Mouse (Mus musculus) kidney, adult 8-10 months (tissue): ENCODE data around the gene Zdhhc24.
"Not testable (repeated sequence)": the region's sequence is repeated elsewhere in the genome, so short reads cannot be mapped to it uniquely, and the experiment has no call there.

Source experiments
- DNase-seq, 2 experiments: peaks; one replicate each; pipeline ENCODE4 v3.0.0; 2022

Zdhhc24 gene

DNA sequence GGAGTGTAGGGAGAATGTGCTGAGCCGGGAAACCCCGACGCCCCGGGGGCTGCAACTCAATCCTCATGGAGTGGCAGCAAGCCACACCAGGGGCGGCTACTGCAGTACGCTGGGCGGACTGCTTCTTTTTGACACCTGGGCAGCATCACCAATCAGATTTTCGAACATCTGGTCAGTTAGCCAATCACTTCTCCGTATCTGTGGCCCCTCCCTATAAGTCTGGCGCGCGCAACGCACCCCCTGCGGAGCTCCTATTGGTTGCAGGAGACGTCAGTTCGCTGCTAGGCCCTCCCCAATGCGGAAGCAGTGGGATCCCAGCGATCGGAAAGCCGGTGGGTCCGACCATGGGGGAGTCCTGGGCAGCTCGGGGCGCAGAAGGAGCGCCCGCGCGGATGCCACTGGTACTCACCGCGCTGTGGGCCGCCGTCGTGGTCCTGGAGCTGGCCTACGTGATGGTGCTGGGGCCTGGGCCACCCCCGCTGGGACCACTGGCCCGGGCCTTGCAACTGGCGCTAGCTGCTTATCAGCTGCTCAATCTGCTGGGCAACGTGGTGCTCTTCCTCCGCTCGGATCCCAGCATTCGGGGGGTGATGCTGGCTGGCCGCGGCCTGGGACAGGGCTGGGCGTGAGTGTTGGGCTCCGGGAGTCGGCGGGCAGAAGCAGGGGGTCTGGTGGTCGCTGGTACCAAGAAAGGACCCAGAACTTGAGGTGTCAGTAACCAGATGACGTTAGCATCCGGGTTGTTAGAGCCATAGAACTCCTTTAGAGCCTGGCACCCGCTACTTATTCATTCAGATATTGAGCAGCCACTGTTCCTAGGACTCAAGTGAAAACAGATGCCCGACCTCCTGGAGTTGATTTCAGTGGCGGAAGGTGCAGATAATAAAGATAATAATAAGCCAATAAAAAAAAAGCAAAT is at the start of gene Zdhhc24:
Gene Zdhhc24 (plus strand): TSS at position 264 of the 919 bp plus-strand sequence.
- DNase-seq: peak; percentile 95

DNA sequence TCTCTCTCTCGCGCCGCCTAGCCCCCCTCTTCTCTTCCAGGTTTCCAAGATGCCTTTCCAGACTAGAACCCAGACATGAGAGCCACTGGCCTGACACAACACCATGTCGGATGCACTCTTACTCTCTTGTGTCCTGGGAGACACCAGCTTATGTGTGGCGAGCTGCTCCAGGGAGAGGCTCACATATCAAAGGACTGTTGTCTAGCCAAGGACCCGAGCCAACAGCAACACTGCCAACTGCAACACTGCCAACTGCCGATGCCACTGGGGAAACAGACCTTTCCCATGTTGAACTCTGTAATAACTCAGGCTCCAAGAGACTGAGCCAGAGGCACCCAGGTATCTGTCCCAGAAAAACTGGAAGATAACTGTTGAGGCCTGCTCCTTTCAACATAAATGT is 49.3 kb upstream of the Zdhhc24 start:
- DNase-seq: peak; percentile 68 to 72

GRCm38 (mm10) chr19:4833977-4834376 is 44.5 kb upstream of the Zdhhc24 start:
- DNase-seq: no peak

- DNase-seq: peak; percentile 39 to 72
These were observed 42.4 kb upstream of the Zdhhc24 start for GRCm38 (mm10) chr19:4836096-4836495.

DNA sequence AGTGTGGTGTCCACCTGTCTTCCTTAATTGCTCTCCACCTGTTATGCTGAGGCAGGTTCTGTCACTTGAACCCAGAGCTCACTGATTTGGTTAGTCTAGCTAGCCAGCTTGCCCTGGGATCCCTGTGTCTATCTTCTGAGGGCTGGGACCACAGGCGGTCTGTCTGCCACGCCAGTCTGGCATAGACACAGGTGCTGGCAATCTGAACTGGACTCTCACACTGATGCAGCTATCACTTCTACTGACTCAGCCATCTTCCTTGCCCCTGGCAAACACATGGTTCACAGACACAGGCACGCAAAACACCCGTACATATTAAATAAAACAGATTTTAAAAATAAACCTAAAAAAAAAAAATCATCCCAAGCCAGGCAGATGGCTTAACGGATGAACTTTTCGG is 41.4 kb upstream of the Zdhhc24 start:
- no peak for DNase-seq

DNA sequence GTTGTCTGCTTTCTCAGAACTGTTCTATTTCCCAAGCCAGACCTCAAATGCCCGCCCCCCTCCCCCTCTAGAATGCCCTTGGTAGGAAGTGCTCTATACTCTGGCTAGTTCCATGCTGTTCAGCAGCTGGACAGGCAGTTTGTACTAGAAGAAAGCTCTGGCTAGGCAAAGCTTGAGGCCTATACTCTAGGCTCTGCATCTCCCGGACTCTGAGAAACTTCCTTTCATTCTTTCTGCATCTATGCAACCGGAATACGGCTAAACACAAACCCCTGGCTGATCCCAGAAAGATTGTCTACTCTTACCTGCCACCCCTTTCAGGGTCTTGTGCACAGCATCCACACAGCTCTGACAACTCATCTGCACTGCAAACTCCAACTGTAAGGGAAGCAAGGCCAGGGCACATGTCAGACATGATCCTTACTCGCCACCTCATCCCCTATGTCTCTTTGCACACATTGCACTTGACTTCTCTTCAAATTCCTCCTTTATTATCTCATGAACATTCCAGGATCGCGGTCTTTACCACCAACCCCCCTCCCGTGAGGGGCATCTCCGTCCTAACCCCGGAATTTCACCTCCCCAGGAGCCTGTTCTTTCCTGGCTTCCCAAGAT is 39.8 kb upstream of the Zdhhc24 start:
- no peak for DNase-seq

- peak; percentile 98 to 99 for DNase-seq
These were observed 39.3 kb upstream of the Zdhhc24 start, which contains the start of the genes Ccs and Ccdc87 for GRCm38 (mm10) chr19:4839149-4839548. TSS of gene Ccs (minus strand) at chr19:4839332. TSS of gene Ccdc87 (plus strand) at chr19:4839366.

DNA sequence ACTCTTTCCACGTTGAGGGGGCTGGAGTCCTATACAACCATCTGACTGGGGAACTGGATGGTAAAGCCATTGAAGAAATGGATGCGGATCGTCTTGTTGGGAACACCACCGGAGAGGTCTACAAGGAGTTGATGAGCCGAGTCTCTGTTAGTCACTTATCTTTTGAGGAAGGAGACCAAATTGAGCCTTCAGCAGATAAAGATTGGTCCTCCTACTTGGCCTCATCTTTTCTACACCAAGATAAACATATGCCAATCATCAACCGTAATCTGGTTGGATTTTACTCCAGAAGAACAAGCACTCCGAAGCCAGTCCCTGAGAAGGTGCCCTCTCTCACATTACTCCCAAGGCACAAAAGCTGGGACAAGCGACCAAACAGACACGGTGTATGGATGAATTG is 37.6 kb upstream of the Zdhhc24 start:
- no peak for DNase-seq

DNA sequence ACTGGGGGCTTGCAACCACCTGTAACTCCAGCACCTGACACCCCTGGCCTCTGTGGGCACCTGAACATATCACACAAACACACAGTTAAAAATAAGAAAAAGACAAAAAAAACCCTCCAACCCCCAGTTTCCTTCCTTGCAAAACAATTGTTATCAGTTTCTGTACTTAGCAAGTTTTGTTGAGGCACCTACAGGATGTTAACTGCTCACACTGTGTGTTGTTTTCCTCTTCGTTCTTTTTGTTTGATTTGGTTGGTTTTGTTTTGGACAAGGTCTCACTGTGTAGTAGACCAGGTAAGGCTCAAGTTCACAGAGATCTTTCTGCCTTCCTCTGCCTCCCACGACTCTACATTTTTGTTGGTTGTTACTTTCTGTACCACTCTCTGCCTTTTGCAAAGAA is 35.9 kb upstream of the Zdhhc24 start:
- DNase-seq: no peak

- no peak for DNase-seq
These were observed 32.6 kb upstream of the Zdhhc24 start for GRCm38 (mm10) chr19:4845846-4846245.

DNA sequence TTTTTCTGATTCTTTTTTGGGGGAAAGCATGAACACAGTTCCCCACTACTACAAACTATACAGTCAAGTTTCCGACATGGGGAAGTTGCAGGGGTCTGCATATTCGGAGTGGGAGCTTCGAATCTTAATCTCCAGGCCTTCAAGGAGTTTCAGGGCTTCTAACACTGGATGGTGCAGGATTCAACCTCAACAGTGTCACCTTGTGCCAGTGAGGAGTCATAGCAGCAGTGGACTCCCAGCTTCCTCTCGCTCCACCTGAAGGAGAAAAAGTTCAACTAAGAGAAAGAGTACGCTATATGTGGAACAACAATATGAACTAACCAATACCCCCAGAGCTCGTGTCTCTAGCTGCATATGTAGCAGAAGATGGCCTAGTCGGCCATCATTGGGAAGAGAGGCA is 31.0 kb upstream of the Zdhhc24 start:
- peak; percentile 54 to 63 for DNase-seq

- DNase-seq: no peak
These were observed 28.7 kb upstream of the Zdhhc24 start for GRCm38 (mm10) chr19:4849800-4850199.

DNA sequence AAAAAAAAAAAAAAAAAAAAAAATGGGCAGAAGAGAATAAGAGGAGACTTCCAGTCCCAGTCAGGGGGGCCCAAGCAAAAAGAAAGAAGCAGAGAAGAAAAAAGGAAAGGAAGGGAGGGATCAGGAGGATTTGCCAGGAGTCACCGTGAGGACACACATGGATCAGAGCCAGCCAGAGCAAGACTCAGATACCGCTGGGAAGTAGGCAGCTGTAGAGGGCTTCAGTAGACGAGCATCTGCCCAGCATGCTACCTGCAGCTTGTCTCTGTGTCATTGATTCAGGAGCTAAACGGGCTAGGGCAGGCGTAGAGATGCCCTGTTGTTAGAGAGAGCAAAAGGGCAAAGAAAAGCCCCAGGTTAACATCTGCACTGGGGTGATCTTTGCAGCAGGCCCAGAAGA is 28.2 kb upstream of the Zdhhc24 start:
- no peak for DNase-seq

DNA sequence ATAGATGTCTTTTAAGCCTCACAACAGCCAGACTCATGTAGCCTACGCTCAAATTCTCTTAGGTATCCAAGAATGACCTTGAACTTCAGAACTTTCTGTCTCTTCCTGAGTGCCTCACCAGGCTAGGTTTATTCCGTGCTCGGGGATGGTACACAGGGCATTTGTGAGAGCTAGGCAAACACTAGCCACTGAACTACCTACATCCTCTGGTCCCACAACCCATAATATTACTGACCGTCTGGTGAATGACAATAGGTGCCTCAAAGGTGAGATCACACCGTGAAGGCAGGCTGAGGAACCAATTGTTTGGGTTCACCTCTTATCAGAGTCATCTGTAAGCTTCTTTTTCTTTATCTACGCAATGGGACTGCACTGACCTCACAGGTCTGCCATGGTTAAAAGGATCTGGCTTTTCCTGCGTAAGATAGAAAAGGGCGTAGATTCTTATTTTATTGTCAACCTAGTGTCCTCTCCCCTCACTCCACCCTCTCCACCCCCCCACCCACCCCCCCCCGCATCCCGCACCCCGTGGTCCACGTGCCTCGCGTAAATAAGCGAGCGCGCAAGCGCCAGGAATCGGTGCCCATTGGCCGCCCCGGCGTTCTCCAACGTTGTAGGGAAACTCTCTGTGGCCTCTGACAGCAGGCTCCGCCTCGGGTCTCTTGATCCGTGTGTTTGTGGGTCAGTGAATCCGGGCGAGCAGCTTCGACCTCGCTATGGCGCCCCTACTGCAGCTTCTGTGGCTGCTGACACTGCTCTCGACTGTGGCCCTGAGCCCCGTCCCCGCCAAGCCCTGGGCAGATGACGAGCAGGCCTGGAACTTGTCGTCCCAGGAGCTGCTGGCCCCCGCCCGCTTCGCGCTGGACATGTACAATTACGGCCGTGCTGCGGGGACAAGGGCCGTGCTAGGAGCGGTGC is 23.7 kb upstream of the Zdhhc24 start, which contains the start of gene Ctsf:
Gene Ctsf (plus strand): TSS at position 579 of the 918 bp plus-strand sequence.
- DNase-seq: peak; percentile 94

- peak in 1 of 2 experiments; percentile 15 for DNase-seq
These were observed 23.0 kb upstream of the Zdhhc24 start for GRCm38 (mm10) chr19:4855470-4855820.

GRCm38 (mm10) chr19:4855951-4856350 is 22.5 kb upstream of the Zdhhc24 start:
- no peak for DNase-seq

DNA sequence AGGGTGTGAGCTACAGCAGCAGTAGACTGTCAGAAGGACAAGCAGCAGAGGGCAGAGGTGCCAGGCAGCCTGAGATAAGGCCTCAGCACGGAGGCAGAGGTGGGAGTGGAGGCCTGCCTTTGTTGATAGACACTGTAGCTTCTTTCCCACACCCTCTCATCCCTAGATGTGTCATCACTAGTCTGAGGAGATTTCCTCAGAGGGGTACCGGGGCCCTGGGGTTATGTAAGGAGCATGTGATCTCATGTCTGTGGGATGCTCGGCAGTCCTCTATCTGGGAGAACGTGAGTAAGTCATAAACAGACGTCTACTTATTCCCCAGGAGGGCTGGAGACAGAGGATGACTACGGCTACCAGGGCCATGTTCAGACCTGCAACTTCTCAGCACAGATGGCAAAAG is 19.4 kb upstream of the Zdhhc24 start:
- no peak for DNase-seq

GRCm38 (mm10) chr19:4863048-4863447 is 15.4 kb upstream of the Zdhhc24 start:
- no peak for DNase-seq

- peak in 1 of 2 experiments; percentile 17 for DNase-seq
These were observed 13.3 kb upstream of the Zdhhc24 start for GRCm38 (mm10) chr19:4865147-4865546.

DNA sequence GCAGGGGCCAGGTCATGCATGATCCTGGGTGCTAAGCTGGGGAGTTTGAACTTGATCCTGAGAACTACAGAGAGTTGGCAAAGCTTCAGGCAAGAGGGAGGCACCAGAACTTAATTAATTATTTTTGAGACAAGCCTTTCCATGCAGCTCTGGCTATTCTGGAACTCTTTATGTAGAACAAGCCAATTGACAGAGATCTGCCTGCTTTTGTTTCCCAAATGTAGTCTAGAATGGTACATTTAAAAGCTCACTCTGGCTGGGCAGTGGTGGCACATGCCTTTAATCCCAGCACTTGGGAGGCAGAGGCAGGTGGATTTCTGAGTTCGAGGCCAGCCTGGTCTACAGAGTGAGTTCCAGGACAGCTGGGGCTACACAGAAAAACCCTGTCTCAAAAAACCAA is 3.9 kb upstream of the Zdhhc24 start:
- not testable (repeated sequence) for DNase-seq

DNA sequence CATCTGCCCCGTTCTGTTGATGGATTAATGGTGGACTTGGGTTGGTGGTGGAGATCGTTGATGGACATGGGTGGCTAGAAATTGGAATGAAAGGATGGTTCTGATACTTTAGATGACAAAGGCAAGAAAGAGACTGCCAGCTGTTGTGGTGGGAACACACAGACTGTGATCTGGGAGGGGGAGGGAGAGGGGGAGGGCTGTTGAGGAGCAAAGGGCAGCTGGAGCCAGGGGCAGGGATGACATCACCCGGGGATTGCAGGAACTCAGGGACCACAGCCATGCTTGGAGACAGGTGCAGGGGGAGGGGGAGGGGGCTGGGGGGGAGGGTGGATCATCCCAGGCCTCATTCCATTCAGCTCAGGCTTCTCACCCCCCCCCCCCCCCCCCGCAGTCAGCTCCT is 2.2 kb upstream of the Zdhhc24 start:
- DNase-seq: no peak

DNA sequence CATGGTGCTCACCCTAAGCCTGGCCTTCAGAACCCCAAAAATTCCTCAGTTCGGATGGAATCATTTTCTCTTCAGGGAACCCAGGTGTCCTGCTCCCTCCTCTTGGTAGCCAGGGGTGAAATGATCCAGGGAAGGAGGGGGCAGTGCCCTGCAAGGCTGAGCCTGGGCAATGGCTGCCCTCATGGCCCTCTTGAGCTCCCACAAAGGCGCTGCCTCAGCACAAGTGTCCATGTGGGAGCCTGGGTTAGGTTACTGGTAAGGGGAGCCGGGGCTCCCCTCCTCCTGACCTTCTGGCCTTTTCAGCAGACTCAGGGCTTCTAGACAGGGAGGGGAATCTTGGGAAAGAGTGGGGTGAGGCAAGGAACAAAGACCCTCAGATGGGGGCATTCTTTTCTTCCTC is 1.7 kb upstream of the Zdhhc24 start:
- no peak for DNase-seq

- peak; percentile 10 to 14 for DNase-seq
These were observed 683 bp upstream of the Zdhhc24 start, which contains the start of gene Actn3 for GRCm38 (mm10) chr19:4877785-4878184. TSS of gene Actn3 (minus strand) at chr19:4877909.
